ENCODE assay signal across 14 mouse cellular contexts in the genomic region with DNA sequence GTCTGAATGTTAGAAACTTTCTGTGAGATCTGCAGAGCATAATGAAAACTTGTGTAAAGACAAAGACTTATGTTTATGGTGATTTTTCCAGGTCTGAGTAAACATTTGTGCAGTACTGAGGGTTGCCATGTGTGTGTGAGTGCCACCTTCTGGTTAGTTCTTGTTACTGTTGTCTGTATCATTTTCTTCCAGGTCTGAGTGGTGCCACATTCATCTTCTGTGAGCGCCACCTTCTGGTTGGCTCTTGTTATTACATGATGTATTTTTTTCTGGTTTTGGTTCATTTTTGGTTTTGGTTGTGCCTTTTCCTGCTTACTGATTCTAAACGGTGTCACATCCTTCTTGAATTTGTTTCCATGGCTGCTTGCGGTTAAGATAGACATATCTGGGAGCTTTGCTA. TPM values are rescaled to one million over a fixed set of nuclear protein-coding genes. Genes with fewer than 3 reads are reported as not detected.
DNase-seq lines count a peak whose midpoint lies in the region; ATAC-seq lines count a peak whose summit lies in the region.
"Had no signal": no experiment of that assay in that cellular context is flagged by ENCODE, and none has a peak within 500 bp of the region (broad histone marks: within the 10 kb centered on the region; RNA-seq: fewer than 3 reads in every experiment).

No protein-coding gene starts in this region.

- H3K27me3 ChIP-seq in kidney, embryonic 14.5 days (ENCODE audit: control insufficient read depth, insufficient read depth, low read length) = no peaks in the 10 kb centered on the region
- no peaks in the 10 kb centered on the region; the same call in 1 of the 2 replicates for H3K27me3 ChIP-seq in splenic B cell, adult 2 months (ENCODE audit: control insufficient read depth, insufficient read depth, low read length, poor library complexity, severe bottlenecking)
- H3K27me3 ChIP-seq: heart, embryonic 15.5 days; stomach, embryonic 15.5 days had no signal

- peaks cover 10% of the 10 kb centered on the region; the same call in 1 of the 2 replicates for H3K9me3 ChIP-seq in kidney, embryonic 14.5 days (ENCODE audit: control insufficient read depth, low read length)
- H3K9me3 ChIP-seq: heart, embryonic 15.5 days; stomach, embryonic 15.5 days had no signal

- H3K27ac ChIP-seq in kidney, embryonic 14.5 days (ENCODE audit: low read depth, low read length) = no peak overlapping the region
- H3K27ac ChIP-seq: heart, embryonic 15.5 days; stomach, embryonic 15.5 days had no signal

- H3K4me2 ChIP-seq in kidney, embryonic 14.5 days (replicated peaks; ENCODE audit: low read depth, low read length) = no peak overlapping the region
- H3K4me2 ChIP-seq: heart, embryonic 15.5 days; stomach, embryonic 15.5 days had no signal

- no peak overlapping the region for H3K4me3 ChIP-seq in kidney, embryonic 14.5 days (ENCODE audit: low read length)
- H3K4me3 ChIP-seq: heart, embryonic 15.5 days; stomach, embryonic 15.5 days had no signal

- 65% methylated on average over 3 of the region's 3 CpGs for WGBS in kidney, embryonic 14.5 days

- no peaks in the 10 kb centered on the region for H3K36me3 ChIP-seq in kidney, embryonic 14.5 days (ENCODE audit: control insufficient read depth, insufficient read depth, low read length)
- no peaks in the 10 kb centered on the region for H3K36me3 ChIP-seq in splenic B cell, adult 2 months (ENCODE audit: control insufficient read depth, insufficient read depth, low read length, poor library complexity, severe bottlenecking)
- H3K36me3 ChIP-seq: heart, embryonic 15.5 days; stomach, embryonic 15.5 days had no signal

- H3K4me1 ChIP-seq in kidney, embryonic 14.5 days (ENCODE audit: control insufficient read depth, insufficient read depth, low read length) = no peaks in the 10 kb centered on the region
- H3K4me1 ChIP-seq: heart, embryonic 15.5 days; stomach, embryonic 15.5 days had no signal

- DNase-seq in CD4-positive, CD25-positive, alpha-beta regulatory T cell, adult 2 months (ENCODE audit: low read depth, low spot score) = peak; percentile 7
- DNase-seq in kidney, adult 9 months = peak; percentile 21
- peak; percentile 21 for DNase-seq in right cerebral cortex, postnatal 4 days
- no peak for DNase-seq in right cerebral cortex, adult 2 months (ENCODE audit: low spot score in 2 of 2)
- peak; percentile 2 for DNase-seq in splenic B cell, adult 2 months (ENCODE audit: low read depth, low spot score)
- DNase-seq in gastrocnemius, postnatal 4 days (ENCODE audit: low spot score in 2 of 2) = no peak
- DNase-seq: adrenal gland, postnatal 10 days; kidney, postnatal 14 days had no signal

- no peak overlapping the region for H3K9ac ChIP-seq in kidney, embryonic 14.5 days (ENCODE audit: low read depth, low read length)
- H3K9ac ChIP-seq: heart, embryonic 15.5 days; stomach, embryonic 15.5 days had no signal

- ATAC-seq in CD4-positive, CD25-positive, alpha-beta regulatory T cell, adult 4 months = no peak
- ATAC-seq in kidney, embryonic 14.5 days (ENCODE audit: low FRiP score, low TSS enrichment) = no peak
- ATAC-seq: forebrain, embryonic 16.5 days had no signal

RNA-seq across cellular contexts. Expression of gene Catsperg2, which starts 45.0 kb away (rescaled TPM):
- polyA plus RNA-seq in CD4-positive, CD25-positive, alpha-beta regulatory T cell, adult 4 months (2017; shearing (Covaris generic)) = not detected
- not detected in 2 replicates for polyA plus RNA-seq in kidney, embryonic 14.5 days (2014; fragmentation: Nextera tagmentation; extraction: Ambion mirVana)
- under 1 TPM in 1 of 2 experiments, not detected in 1; 0.15 TPM for total RNA-seq in gastrocnemius, postnatal 4 days (2021)
- total RNA-seq: adrenal gland, postnatal 10 days; megakaryocyte-erythroid progenitor cell, adult 5-6 weeks had no signal
- polyA plus RNA-seq: heart, embryonic 15.5 days; stomach, embryonic 15.5 days had no signal

Comparison
In these comparisons a context has a peak if more than half of its experiments do, and no peak if none do; other contexts are left out.
1. DNase-seq: peak in CD4-positive, CD25-positive, alpha-beta regulatory T cell, adult 2 months (single experiment), kidney, adult 9 months (single experiment), right cerebral cortex, postnatal 4 days (single experiment) and splenic B cell, adult 2 months (single experiment); none in right cerebral cortex, adult 2 months (0 of 2) and gastrocnemius, postnatal 4 days (0 of 2).